Mouse (Mus musculus) embryonic facial prominence, embryonic 13.5 days (tissue): ENCODE measurements around the gene Ctnna2. TPM values are rescaled to one million over a fixed set of nuclear protein-coding genes. Genes with fewer than 3 reads are reported as not detected.
A peak's percentile ranks its signal among the peaks of the same experiment; 100 is the strongest.

Source experiments
- ATAC-seq: fragments of 200-750 bp; cut with Nextera tagmentation; 2 replicates; pipeline ENCODE4 v1.8.0; 2017; ENCODE audit warnings: low read depth; ENCODE audit not compliant: insufficient number of reproducible peaks, insufficient read depth, low FRiP score, low TSS enrichment
- H3K27ac ChIP-seq: fragments of 300-500 bp; sonication (generic); 2 replicates; pipeline ENCODE4 v1.5.1; 2015; ENCODE audit warnings: moderate library complexity, mild to moderate bottlenecking, inconsistent platforms
- H3K27me3 ChIP-seq: fragments of 300-500 bp; sonication (generic); 2 replicates; pipeline ENCODE4 v1.6.1; 2015; ENCODE audit warnings: mild to moderate bottlenecking, inconsistent platforms
- H3K36me3 ChIP-seq: fragments of 300-500 bp; sonication (generic); 2 replicates; pipeline ENCODE4 v1.6.1; 2015; ENCODE audit warnings: mild to moderate bottlenecking, inconsistent platforms
- H3K4me1 ChIP-seq: fragments of 300-500 bp; sonication (generic); 2 replicates; pipeline ENCODE4 v1.6.1; 2015; ENCODE audit warnings: inconsistent platforms
- H3K4me2 ChIP-seq: fragments of 300-500 bp; sonication (generic); 2 replicates; pipeline ENCODE4 v1.6.1; 2015; ENCODE audit warnings: moderate library complexity, mild to moderate bottlenecking, inconsistent platforms
- H3K4me3 ChIP-seq: fragments of 300-500 bp; sonication (generic); 2 replicates; pipeline ENCODE4 v1.5.1; 2015; ENCODE audit warnings: mild to moderate bottlenecking, inconsistent platforms
- H3K9ac ChIP-seq: fragments of 300-500 bp; sonication (generic); 2 replicates; pipeline ENCODE4 v1.6.1; 2015; ENCODE audit warnings: mild to moderate bottlenecking, inconsistent platforms
- H3K9me3 ChIP-seq: fragments of 300-500 bp; sonication (generic); 2 replicates; pipeline ENCODE4 v1.6.1; 2016; ENCODE audit warnings: inconsistent platforms
- WGBS: fragments of 180-500 bp; shearing (Covaris S2); methylation state at CpG from one replicate; pipeline ENCODE4 v1.1.7; 2015; ENCODE audit warnings: mixed read lengths; 5-methylcytosine and 5-hydroxymethylcytosine counted together
- polyA plus RNA-seq: library from polyadenylated mRNA; unstranded; fragments of >200 nt; fragmentation: Nextera tagmentation; extraction: Ambion mirVana; gene quantifications from 2 replicates; pipeline ENCODE4 v1.2.1, GENCODE M21; 2015

The Ctnna2 gene
- polyA plus RNA-seq, 1 experiment from 2014 or later: 9.1 TPM

DNA sequence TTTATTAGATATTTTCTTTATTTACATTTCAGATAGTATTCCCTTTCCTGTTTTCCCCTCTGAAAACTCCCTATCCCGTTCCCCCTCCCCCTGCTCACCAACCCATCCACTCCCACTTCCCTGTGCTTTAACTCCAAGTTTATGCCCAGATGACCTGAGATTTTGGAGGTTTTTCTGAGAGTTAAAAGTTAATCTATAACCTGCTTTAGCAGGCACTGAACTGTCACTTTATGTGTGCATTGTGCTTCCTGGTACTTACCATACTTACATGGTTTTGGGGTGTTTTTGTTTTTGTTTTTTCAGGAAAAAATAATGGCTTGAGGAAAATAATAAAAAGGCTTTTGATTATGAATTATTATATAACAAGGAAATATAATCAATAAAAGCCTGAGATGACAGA is 292.3 kb downstream of the Ctnna2 start:
- 68% methylated on average over 1 of the region's 1 CpGs for WGBS
- Histone ChIP-seq H3K27ac (no peak overlapping the region), H3K4me1 (no peaks in the 10 kb centered on the region), H3K36me3 (no peaks in the 10 kb centered on the region), H3K9ac (no peak overlapping the region), H3K27me3 (no peaks in the 10 kb centered on the region), H3K4me3 (no peak overlapping the region), H3K9me3 (no peaks in the 10 kb centered on the region), H3K4me2 (no peak overlapping the region)
- no peak for ATAC-seq

DNA sequence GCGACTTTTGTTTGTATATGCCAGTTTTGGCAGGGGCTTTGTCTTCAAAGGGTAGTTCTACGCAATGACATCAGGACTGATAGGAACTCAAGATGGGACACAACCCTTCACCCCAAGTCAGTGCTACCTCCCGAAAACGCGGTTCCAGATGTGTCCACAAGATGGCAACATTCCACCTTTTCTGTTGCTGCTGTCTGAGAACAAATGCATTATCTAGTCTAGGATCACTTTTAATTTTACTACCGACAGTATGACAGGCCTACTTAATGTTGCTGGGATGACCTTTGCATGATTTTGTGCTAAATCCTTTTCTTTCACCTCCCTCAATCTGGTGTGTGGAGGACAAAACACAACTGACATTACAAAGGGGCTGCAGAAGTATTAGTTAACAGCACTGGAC is 329.4 kb downstream of the Ctnna2 start:
- no peak for ATAC-seq
- Histone ChIP-seq H3K4me2 (no peak overlapping the region), H3K4me3 (no peak overlapping the region), H3K4me1 (no peaks in the 10 kb centered on the region), H3K36me3 (no peaks in the 10 kb centered on the region), H3K27ac (no peak overlapping the region), H3K9me3 (no peaks in the 10 kb centered on the region), H3K27me3 (no peaks in the 10 kb centered on the region), H3K9ac (no peak overlapping the region)
- 11% methylated on average over 6 of the region's 6 CpGs for WGBS

DNA sequence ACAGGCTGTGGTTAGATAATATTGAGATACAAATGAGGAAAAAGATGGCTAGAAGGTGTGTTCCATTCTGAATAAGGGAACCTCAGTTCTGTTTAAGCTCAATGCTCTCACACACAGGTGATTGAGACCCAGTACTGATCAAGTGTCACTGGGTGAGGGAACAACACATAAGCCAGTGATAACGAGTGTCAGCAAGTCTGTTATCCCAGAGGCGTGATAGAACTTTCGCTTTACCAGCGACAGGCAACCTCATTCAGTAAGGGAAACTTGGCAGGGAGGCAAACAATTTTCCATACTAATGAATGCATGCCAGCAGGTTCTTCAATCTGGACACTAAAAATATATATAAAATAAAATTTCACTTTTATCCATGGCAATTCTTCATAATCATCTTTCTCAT is 334.9 kb downstream of the Ctnna2 start:
- Histone ChIP-seq H3K27me3 (no peaks in the 10 kb centered on the region), H3K4me3 (no peak overlapping the region), H3K4me1 (no peaks in the 10 kb centered on the region), H3K27ac (no peak overlapping the region), H3K9me3 (no peaks in the 10 kb centered on the region), H3K9ac (no peak overlapping the region), H3K4me2 (no peak overlapping the region), H3K36me3 (no peaks in the 10 kb centered on the region)
- no peak for ATAC-seq
- WGBS: 74% methylated on average over 4 of the region's 4 CpGs

DNA sequence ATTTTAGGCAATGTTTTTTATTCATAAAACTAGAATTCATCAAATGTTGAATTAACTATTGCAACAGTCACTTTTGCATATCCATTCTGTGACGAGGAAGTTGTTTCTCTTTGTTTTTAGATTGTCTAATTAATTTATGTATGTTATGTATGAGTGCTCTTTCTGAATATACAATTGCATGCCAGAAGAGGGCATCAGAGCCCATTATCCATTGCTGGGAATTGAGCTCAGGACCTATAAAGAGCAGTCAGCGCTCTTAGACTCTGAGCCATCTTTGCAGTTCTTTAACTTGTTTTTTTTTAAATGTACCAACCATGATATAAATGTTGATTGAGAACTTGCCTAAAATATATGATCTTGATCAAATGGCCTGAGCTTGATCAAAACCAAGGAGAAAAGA is 340.7 kb downstream of the Ctnna2 start:
- Histone ChIP-seq H3K4me1 (no peaks in the 10 kb centered on the region), H3K4me2 (no peak overlapping the region), H3K9me3 (no peaks in the 10 kb centered on the region), H3K9ac (no peak overlapping the region), H3K27ac (no peak overlapping the region), H3K27me3 (no peaks in the 10 kb centered on the region), H3K36me3 (no peaks in the 10 kb centered on the region), H3K4me3 (no peak overlapping the region)
- 81% methylated on average over 2 of the region's 2 CpGs for WGBS
- no peak for ATAC-seq

DNA sequence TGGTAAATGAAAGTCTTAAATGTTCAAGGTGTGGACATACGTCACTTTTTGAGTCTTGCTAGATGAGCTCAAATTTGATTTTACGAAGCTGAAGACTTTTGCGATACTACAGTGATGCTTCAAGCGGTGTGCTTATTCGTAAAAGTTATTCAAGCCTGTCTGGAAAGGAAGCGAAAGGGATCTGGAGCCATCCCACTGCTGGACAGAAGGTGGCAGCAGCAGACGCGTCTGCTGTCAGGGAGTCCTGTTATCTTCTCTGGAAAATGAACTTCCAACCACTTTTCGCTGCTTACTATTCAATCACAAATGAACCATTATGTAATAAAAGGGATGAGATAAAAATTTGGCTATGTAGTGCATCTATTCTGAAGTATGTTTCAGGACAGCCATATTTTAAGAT is 345.5 kb downstream of the Ctnna2 start:
- Histone ChIP-seq H3K36me3 (no peaks in the 10 kb centered on the region), H3K4me3 (no peak overlapping the region), H3K9ac (no peak overlapping the region), H3K27me3 (no peaks in the 10 kb centered on the region), H3K4me1 (no peaks in the 10 kb centered on the region), H3K27ac (no peak overlapping the region), H3K4me2 (no peak overlapping the region), H3K9me3 (no peaks in the 10 kb centered on the region)
- 39% methylated on average over 9 of the region's 9 CpGs for WGBS
- no peak for ATAC-seq

DNA sequence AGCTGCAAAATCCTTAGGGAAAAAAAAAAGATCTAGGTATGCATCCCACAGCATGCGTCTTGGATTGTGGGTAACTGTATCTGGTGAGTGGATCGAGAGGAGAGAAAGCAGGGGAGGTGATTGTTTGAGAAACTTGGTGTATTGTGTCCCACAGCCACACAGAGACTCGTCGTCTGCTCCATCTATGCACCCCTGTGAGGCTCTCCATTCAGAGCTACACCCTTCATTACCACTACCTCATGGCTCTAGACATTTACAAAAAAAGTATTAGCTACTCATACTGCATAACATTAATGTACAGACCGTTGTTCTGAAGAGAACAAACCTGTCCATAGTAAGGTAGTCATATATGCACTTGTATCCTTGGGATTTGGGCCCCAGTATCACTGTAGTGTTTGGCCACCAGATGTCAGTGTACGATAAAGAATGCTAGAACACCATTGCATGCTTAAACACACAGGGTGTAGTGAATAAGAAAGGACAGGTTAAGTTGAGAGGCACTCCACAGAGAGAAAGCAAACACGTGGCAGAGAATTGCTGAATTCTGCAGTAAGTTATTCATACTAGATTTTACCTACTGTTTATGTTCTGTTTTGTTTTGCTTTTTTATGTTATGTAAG is 350.8 kb downstream of the Ctnna2 start:
- Histone ChIP-seq H3K9ac (no peak overlapping the region), H3K27ac (no peak overlapping the region), H3K4me3 (no peak overlapping the region), H3K9me3 (no peaks in the 10 kb centered on the region), H3K4me2 (no peak overlapping the region), H3K36me3 (no peaks in the 10 kb centered on the region), H3K4me1 (no peaks in the 10 kb centered on the region), H3K27me3 (no peaks in the 10 kb centered on the region)
- 0 out of 2 replicates have a peak, but pooled peaks have one; percentile 32 for ATAC-seq
- 49% methylated on average over 7 of the region's 7 CpGs for WGBS

DNA sequence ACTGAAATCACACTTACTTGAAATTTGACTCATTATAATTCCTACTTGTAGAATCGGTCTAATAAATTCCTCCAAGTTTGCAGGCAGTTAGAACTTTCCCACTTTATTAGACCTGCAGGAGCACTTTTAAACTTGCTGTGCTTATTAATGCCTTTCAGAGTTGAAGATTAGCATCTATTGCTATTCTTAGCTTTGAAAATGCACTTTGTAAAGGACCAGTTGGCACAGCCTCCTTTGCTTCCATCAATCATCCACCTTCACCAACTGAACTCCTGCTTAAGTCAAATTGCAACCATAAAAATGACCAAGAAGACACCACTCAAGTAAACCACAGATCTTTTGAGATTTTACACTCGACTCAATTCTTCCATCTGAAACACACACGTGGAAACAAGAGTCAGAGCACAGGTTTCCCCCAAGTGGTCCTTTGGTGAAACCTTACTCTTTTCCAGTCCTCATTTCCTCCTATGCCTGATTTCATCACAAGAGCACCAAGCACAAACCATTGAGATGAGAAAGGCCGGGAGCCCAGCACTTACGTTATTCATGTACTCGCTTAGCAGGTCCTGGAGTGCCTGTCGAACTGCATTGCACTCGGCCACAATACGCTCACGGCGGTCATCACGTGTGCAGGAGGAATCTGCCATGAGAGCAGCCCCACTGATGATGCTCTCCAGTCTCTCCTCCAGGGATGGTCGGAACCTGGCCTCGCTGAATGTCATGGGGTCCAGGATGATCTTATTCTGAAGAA is 374.7 kb downstream of the Ctnna2 start:
- no peak for ATAC-seq
- WGBS: 85% methylated on average over 14 of the region's 14 CpGs

DNA sequence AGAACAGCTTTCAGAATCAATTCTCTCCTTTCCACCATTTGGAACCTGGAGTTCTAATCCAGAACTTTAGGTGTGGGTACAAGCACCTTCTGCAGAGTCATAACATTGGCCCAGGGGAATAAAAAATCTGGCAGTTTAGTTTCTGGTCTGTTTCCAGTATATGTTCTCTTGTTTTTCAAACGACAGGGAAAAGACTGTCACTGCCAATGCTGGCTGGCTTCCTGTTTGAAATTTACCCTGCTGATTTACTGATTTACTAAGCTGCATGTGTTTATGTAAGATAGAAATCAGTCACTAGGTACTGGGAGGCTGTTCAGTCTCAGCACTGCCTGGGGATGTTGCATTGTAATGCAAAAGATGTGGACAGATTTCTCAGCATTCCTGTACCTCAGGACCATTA is 375.6 kb downstream of the Ctnna2 start:
- H3K27me3 ChIP-seq: no peaks in the 10 kb centered on the region
- WGBS: 16% methylated on average over 1 of the region's 1 CpGs
- no peaks in the 10 kb centered on the region for H3K4me1 ChIP-seq
- H3K9me3 ChIP-seq: no peaks in the 10 kb centered on the region
- no peak for ATAC-seq
- no peaks in the 10 kb centered on the region for H3K36me3 ChIP-seq
- no peak overlapping the region for H3K4me3 ChIP-seq
- H3K4me2 ChIP-seq: no peak overlapping the region
- H3K9ac ChIP-seq: no peak overlapping the region
- no peak overlapping the region for H3K27ac ChIP-seq

More for the DNA sequence above, 374.7 kb downstream of the Ctnna2 start:
- H3K27me3 ChIP-seq: no peaks in the 10 kb centered on the region
- no peaks in the 10 kb centered on the region for H3K36me3 ChIP-seq
- no peak overlapping the region for H3K9ac ChIP-seq
- H3K4me2 ChIP-seq: no peak overlapping the region
- no peak overlapping the region for H3K27ac ChIP-seq
- H3K9me3 ChIP-seq: no peaks in the 10 kb centered on the region
- no peak overlapping the region for H3K4me3 ChIP-seq
- no peaks in the 10 kb centered on the region for H3K4me1 ChIP-seq

DNA sequence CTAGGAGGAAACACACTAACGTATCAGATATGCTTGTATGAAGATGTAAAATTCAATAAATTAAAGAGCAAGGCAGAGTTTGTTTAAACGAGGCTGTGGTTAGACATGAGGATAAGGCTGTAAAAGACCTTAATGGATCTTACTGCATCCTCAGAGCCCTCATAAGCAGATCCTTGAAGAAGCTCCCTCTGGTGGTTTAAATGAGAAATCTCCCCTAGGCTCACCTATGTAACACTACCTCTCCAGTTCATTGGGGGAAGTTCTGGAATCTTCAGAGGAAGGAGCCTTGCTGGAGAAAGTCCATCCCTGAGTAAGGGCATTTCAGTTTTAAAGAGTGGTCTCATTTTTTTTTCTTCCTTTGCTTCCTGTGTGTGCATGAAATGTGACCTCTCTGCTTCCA is 380.3 kb downstream of the Ctnna2 start:
- Histone ChIP-seq H3K9me3 (no peaks in the 10 kb centered on the region), H3K4me3 (no peak overlapping the region), H3K4me2 (no peak overlapping the region), H3K27me3 (no peaks in the 10 kb centered on the region), H3K36me3 (no peaks in the 10 kb centered on the region), H3K27ac (no peak overlapping the region), H3K4me1 (no peaks in the 10 kb centered on the region), H3K9ac (no peak overlapping the region)
- WGBS: 21% methylated on average over 2 of the region's 2 CpGs
- ATAC-seq: no peak

DNA sequence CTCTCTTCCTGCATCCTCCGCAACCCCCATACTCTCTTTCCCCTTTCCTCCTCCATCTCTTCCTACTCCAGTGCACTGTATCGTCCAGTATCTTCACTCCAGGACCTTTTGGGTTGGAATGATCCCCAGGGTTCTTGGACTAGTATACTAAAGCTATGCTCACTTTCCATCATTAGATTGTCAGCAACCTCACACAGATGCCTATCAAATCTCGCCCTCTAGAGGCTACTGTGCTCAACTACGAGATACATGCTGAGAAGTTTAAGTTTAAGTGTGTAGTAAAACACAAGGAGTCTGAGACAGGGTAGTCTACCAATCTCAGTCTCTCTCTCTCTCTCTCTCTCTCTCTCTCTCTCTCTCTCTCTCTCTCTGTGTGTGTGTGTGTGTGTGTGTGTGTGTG is 396.9 kb downstream of the Ctnna2 start:
- 41% methylated on average over 4 of the region's 4 CpGs for WGBS
- Histone ChIP-seq H3K27me3 (no peaks in the 10 kb centered on the region), H3K4me2 (no peak overlapping the region), H3K4me3 (no peak overlapping the region), H3K9me3 (no peaks in the 10 kb centered on the region), H3K4me1 (no peaks in the 10 kb centered on the region), H3K27ac (no peak overlapping the region), H3K36me3 (no peaks in the 10 kb centered on the region), H3K9ac (no peak overlapping the region)
- ATAC-seq: no peak

DNA sequence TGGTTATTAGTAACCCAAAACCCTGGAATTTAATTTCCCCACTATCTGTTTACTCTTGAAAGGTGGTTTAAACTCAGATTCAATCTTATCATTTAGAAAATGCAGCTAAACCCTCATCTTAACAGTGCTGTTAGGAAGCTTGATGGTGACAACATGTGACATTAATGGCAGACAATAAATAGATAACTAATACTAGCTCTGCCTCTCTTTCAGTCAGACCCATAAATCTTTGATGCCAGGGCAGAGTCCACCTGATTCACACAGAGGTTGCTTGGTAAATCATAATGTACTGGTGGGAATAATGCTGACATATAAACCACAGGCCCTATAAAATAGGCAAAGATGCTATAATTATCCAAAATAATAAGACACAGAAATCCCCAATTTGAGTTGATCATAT is 398.6 kb downstream of the Ctnna2 start:
- no peaks in the 10 kb centered on the region for H3K36me3 ChIP-seq
- no peaks in the 10 kb centered on the region for H3K27me3 ChIP-seq
- ATAC-seq: no peak
- no peaks in the 10 kb centered on the region for H3K9me3 ChIP-seq
- H3K9ac ChIP-seq: no peak overlapping the region
- H3K4me2 ChIP-seq: no peak overlapping the region
- H3K4me1 ChIP-seq: no peaks in the 10 kb centered on the region
- no peak overlapping the region for H3K27ac ChIP-seq
- H3K4me3 ChIP-seq: no peak overlapping the region

DNA sequence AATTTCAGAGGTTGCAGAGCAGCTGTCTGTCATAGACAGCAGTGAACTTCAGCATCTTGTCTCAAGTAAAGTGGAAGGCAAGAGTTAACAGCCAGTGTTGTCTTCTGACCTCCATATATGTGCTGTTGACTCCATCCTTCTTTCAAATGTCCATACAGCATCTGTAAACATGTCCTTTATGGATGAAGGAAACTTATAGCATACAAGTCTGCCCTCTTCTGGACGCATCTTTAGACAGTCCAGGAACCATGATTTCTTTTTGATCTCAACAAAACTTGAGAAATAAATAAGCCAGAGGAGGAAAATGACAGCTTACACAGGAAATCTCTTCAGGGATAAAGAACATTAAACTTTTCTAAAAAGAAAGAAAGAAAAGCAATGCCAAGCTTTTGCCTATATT is 400.9 kb downstream of the Ctnna2 start:
- WGBS: 58% methylated on average over 1 of the region's 1 CpGs
- H3K4me3 ChIP-seq: no peak overlapping the region
- no peaks in the 10 kb centered on the region for H3K9me3 ChIP-seq
- no peaks in the 10 kb centered on the region for H3K4me1 ChIP-seq
- H3K4me2 ChIP-seq: no peak overlapping the region
- H3K36me3 ChIP-seq: no peaks in the 10 kb centered on the region
- H3K9ac ChIP-seq: no peak overlapping the region
- no peak for ATAC-seq
- no peaks in the 10 kb centered on the region for H3K27me3 ChIP-seq
- H3K27ac ChIP-seq: no peak overlapping the region
